Mouse (Mus musculus) adrenal gland, postnatal 4 days (tissue): Measurements from ENCODE around the gene C1ql4. TPM values are rescaled to one million over a fixed set of nuclear protein-coding genes. Genes with fewer than 3 reads are reported as not detected.

Source experiments
- DNase-seq, 2 experiments: peaks; one replicate each; pipeline ENCODE4 v3.0.0; 2021 to 2022; ENCODE audit warnings: low spot score in 2 of 2, mixed read lengths in 2 of 2
- microRNA-seq: library from miRNA; unstranded; fragments of <30 nt; microRNA quantifications from one replicate; pipeline ENCODE4 v1.2.0, GENCODE M21; 2021
- total RNA-seq, 2 experiments: library from RNA; stranded (reverse); gene quantifications; 2 replicates each; pipeline ENCODE4 v1.2.3; 2021

Gene C1ql4
- total RNA-seq, 2 experiments from 2014 or later, result 0.20 TPM; not detected in 1

DNA sequence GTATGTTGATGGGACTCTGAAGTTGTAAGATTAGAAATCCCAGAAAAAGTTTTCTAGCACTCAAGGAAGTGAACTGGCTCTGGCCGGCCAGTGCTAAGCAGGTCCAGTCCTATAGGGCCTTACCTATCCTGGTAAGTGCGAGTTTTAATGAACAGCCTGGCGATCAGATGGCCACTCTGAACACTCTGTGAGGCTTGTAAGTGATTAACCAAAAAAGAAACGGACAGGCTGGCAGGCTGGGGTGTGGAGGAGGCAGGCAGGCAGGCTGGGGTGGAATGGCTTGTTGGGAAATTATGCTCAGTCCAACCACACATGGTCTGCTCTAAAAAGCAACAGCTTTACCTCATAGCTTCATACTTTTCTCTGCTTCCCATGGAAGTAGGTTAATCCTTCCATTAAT, 52.2 kb downstream of the C1ql4 start:
- DNase-seq, result no peak

Small RNAs within 50 kb of the gene (microRNA-seq; reads per million reads assigned to microRNA genes)
- gene Mir6960, result not detected

Other genes with a start within 250 kb of the C1ql4 start
- 10 to 100 TPM; 68.9 to 71.5 TPM for gene Kmt2d, start 216.6 kb downstream of the C1ql4 start, total RNA-seq
- gene Rhebl1, start 193.3 kb downstream of the C1ql4 start, total RNA-seq, result 1 to 10 TPM; 3.9 to 6.2 TPM
- gene Dhh, start 189.3 kb downstream of the C1ql4 start, total RNA-seq, result 1 to 10 TPM; 2.1 to 2.9 TPM
- gene Lmbr1l, start 169.6 kb downstream of the C1ql4 start, total RNA-seq, result 10 to 100 TPM; 41.5 to 45.9 TPM
- 100 to 1,000 TPM; 512 to 526 TPM for gene Tuba1b, start 153.3 kb downstream of the C1ql4 start, total RNA-seq
- not detected for gene Gm49450, start 134.3 kb downstream of the C1ql4 start, total RNA-seq
- gene Tuba1a, start 134.1 kb downstream of the C1ql4 start, total RNA-seq, result 100 to 1,000 TPM; 323 to 446 TPM
- gene Tuba1c, start 57.9 kb downstream of the C1ql4 start, total RNA-seq, result 100 to 1,000 TPM; 200 to 217 TPM
- 10 to 100 TPM; 26.7 to 68.4 TPM for gene Prph, start 32.6 kb downstream of the C1ql4 start, total RNA-seq
- gene Troap, start 13.2 kb downstream of the C1ql4 start, total RNA-seq, result 10 to 100 TPM; 14.5 to 17.1 TPM
- gene Dnajc22, start 5.4 kb upstream of the C1ql4 start, total RNA-seq, result 1 to 10 TPM; 3.7 to 6.4 TPM
- gene Spats2, start 38.1 kb upstream of the C1ql4 start, total RNA-seq, result 10 to 100 TPM; 30.7 to 34.1 TPM
- gene Kcnh3, start 137.0 kb upstream of the C1ql4 start, total RNA-seq, result 1 to 10 TPM; 3.8 to 6.7 TPM
- 10 to 100 TPM; 72.0 to 72.8 TPM for gene Mcrs1, start 164.1 kb upstream of the C1ql4 start, total RNA-seq
- 10 to 100 TPM; 68.7 to 77.8 TPM for gene Prpf40b, start 207.3 kb upstream of the C1ql4 start, total RNA-seq
- 1 to 10 TPM; 1.6 to 2.4 TPM for gene Fam186b, start 208.1 kb upstream of the C1ql4 start, total RNA-seq